Mouse (Mus musculus) hematopoietic stem cell, adult 5-6 weeks (primary cell): ENCODE data around the gene Nsdhl. TPM values are rescaled to one million over a fixed set of nuclear protein-coding genes. Genes with fewer than 3 reads are reported as not detected.

Experiments
- ATAC-seq, 2 experiments: fragments of 125-278 bp in 1 of 2; replicated peaks in 1 of 2; 2 replicates each; pipeline ENCODE4 v1.8.0; 2016 to 2017; ENCODE audit warnings: inconsistent platforms in 2 of 2, mild to moderate bottlenecking in 2 of 2, moderate number of reproducible peaks in 2 of 2, low read depth in 1 of 2, moderate TSS enrichment in 1 of 2; ENCODE audit not compliant: low FRiP score in 2 of 2, poor library complexity in 2 of 2, severe bottlenecking in 2 of 2, insufficient read depth in 1 of 2, low TSS enrichment in 1 of 2
- total RNA-seq: library from RNA; stranded (forward); fragments of 172-1452, 232-1000 nt; gene quantifications from 2 replicates; pipeline ENCODE4 v1.2.3, GENCODE M21; 2017

The Nsdhl gene
- total RNA-seq: 16.8 and 18.1 TPM in 2 replicates

- ATAC-seq: peak; percentile 99 to 100
Measured at GRCm38 (mm10) chrX:72917884-72918681, at the start of gene Nsdhl, which contains the start of gene Cetn2. Gene Nsdhl (plus strand): TSS chrX:72918557. Gene Cetn2 (minus strand): TSS chrX:72918411.

DNA sequence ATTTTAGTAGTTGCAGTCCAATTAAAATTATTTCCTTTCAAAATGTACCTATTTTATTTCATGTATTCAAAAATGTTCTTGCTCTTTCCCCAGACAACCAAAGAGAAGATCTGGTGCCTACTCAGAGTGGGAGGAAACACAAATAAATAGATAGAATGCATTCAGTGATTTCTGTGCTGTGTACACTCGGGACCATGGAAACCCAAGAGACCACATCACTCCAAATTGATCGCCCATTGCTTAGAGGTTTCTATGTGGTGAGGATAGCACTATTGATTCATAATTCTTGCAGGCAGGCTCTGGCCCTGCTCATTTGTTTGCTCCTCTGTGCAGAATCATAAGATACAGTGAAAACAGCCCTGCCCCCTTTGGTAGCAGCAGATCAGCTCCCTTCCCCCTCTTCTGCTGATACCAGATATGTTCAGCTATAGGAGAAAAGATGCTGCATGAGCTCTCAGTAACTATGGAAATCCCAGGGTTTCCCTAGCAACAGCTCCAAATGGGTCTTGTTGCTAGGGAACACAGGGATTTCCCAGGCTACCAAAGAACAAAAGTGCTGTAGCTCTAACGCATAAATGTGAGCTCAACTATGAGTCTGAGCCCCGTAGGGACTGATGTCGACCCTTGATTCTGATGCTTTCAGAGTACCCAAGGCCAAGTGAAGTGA is 22.8 kb upstream of the Nsdhl start:
- no peak for ATAC-seq

DNA sequence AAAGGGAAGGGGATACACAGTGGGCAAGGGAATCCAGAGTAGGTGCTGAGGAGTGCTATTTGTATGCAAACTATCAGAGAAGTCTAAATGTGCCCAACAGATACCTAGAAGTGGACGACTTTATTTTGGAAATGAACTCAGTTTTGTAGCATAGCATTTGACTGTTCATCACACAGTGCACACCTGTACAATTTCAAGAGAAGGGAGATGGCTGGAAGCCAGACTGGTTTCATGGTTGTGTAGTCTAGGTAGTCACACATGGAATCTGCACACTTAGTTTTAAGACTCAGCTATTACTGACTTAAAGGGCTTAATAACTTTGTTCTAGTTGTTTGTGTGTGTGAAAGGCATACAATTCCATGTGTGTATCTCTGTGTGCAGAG is 22.3 kb upstream of the Nsdhl start:
- ATAC-seq: no peak

DNA sequence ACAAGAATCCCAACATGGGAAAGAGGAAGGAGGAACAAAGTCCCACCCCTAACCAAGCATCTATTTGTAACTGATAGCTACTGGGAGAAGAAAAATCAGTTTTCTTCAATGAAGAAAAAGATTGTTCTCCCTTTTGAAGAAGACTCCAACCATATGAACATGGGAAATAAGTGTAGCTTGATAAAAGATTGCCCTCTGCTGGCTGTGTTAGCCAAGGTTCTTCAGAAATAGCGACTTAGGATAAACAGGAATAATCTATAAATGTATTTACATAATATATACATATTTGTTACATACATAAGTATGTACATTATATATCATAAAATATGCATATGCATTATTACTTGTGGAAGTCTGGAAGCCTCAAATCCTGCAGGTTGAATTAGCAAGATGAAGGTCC is 15.8 kb upstream of the Nsdhl start:
- ATAC-seq: no peak

DNA sequence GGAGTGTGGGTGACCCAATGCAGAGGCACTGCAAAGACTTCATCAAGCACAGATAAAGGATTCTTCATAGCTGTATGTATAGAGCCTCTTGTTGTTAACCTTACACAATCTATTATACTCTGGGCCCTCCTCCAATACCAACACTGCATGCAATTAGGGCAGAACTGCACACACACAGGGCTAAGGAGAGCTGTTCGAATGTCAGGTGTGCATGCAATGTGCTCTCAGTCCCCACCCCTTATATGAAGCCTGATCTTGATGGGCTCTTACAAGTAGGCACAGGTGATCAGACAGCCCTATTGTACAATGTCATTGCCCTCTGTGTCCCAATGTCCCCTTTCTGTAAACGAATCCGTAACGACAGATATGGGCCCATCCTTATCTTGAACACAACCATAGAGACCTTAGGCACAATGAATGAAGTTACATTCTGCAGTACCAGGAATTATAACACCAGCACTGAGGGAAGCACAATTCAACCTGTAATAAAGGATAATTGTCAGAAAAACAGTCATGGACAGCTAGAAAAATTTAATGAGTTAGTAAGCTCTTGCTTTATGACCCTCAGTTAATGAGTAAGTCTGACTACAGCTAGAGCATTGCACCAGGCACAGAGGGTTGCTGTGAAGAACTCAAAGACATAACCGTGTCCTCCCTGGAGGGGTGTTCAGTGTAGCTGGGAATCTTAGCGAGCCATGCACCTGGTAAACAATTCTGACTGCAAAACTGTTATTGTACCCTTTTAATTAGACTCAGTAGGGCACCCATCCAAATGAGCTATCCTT is 10.5 kb upstream of the Nsdhl start:
- no peak for ATAC-seq

- no peak for ATAC-seq
Measured at GRCm38 (mm10) chrX:72908404-72908741, 10.0 kb upstream of the Nsdhl start.

- ATAC-seq: no peak
Measured at GRCm38 (mm10) chrX:72911611-72912010, 6.7 kb upstream of the Nsdhl start.

DNA sequence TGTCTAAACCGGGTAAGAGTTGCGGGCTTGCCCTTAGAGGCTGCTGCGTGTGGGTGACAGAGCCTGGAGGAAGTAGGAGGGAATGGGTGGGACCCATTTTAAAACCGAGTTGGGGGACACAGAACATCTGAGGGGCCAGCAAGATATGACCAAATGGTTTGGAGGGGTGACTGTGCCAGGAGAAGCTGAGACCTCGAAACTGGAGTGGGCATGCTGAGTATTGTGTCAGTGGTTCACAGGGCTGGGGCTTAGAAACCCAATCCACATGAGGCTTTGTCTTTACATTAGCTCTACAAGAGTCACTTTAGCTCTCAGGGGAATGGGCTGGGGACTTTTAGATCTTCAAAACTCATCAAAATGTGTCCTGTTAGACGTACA is 314 bp downstream of the Nsdhl start:
- no peak for ATAC-seq

DNA sequence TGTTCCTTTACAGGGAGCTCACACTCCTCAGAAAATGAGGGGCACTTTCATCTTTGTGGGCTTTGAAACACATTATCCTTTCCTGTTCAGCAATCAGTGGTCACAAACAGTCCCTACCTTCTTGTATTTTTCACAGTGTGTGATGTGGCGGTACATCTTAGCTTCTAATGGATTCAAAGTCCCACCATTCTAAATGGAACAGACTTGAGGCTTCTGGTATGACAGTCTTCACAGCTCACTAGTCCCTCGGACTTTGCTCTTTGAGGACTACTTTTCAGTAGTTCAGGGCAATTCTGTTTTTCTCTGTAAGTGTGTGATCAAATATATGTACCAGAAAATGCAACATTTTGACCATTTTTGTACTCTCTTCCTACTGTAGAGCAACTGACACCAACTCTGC is 3.0 kb downstream of the Nsdhl start:
- no peak for ATAC-seq

DNA sequence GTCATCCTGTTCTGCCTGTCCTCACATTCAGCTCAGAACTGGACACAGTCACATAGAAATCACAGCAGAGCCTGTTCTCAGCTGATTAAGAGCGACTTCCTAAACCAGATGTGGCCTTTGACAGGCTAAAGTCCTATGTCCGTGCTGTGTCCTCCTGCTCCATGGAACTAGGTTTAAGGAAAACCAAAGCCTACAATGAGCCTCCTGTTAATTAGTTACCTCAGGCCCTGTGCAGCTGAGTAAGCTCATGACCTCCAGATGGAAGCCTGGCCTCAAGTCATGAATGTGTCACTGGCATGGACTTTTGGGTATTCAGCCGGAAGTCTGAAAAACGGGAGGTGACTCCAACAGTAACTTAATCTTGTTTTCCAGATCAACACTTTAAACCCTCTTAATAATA is 35.1 kb downstream of the Nsdhl start:
- no peak for ATAC-seq

DNA sequence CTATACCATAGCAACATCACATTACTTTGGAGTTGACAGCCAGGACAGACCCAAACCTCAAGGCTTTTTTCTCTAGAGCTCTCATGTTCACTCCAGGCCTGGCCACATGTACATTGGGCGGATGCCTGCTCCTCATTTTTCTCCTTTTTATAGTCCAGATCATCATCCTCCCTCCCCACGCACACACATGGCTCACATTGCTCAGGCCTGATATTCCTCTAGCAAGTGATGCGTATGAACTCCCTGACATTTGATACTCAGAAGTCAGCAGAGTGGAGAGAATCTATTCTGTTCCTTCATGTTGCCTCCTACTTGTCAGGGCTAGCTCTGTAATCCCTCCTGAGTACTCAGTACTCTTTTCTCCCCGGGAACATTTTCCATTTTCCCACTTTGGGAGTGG is 38.1 kb downstream of the Nsdhl start:
- ATAC-seq: no peak

- no peak for ATAC-seq
Measured at GRCm38 (mm10) chrX:72960431-72960830, 42.1 kb downstream of the Nsdhl start.

DNA sequence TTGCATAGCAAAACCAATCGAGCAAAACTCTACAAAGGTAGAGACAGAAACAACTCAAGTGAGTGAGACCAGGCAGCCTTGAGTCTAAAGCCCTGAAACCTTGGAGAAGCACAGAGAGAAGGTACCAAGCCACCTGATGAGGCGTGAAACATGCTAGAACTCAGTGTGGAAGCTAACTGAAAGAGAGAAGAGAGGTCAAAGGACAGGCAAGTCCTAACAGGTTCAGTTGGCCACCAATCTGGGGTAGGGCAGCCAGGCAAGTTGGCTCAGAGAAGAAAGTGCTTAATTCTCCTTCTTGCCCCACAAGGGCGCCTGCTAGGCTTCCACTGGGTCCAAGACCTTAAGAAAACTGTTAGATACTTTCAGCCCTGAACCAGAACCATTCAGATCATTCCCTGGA is 43.2 kb downstream of the Nsdhl start:
- ATAC-seq: no peak

GRCm38 (mm10) chrX:72962743-72963142 is 44.4 kb downstream of the Nsdhl start:
- ATAC-seq: no peak

DNA sequence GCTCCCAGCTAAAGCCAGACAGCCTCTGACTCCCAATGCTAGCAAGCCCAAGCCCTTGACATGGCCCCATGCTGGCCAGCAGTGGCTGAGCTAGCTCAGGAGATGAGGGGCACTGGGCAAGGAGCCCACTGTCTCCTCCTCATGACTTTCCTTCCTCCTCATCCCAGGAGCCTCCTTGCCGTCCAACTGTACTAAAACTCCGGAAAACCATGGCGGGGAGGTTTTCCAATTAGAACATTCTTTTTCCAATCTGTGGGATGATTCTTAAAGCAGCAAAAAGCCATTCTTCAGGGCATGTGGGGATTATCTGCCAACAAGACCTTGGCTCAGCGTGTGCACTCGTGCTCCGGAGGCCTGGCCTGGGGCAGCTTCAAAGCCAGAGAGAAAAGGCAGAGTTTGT is 64.5 kb downstream of the Nsdhl start:
- no peak for ATAC-seq

DNA sequence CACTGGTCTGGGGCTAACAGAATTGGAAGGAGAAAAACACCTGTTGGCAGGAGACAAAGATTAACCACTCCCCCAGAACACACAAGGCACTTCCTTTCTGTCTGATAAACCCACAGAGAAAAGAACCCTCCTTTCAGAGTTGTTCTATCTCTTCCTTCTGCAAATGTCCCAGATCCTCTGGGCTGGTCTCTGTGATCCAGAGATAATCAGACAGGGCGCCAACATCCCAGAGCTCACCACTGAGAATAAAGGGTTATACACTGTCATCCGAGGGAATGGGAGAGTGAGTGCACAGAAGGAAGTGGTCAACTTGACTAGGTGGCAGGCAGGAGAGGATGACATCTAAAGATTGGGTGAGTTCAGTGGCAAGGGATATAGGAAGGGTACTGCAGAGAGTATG is 67.2 kb downstream of the Nsdhl start:
- no peak for ATAC-seq

DNA sequence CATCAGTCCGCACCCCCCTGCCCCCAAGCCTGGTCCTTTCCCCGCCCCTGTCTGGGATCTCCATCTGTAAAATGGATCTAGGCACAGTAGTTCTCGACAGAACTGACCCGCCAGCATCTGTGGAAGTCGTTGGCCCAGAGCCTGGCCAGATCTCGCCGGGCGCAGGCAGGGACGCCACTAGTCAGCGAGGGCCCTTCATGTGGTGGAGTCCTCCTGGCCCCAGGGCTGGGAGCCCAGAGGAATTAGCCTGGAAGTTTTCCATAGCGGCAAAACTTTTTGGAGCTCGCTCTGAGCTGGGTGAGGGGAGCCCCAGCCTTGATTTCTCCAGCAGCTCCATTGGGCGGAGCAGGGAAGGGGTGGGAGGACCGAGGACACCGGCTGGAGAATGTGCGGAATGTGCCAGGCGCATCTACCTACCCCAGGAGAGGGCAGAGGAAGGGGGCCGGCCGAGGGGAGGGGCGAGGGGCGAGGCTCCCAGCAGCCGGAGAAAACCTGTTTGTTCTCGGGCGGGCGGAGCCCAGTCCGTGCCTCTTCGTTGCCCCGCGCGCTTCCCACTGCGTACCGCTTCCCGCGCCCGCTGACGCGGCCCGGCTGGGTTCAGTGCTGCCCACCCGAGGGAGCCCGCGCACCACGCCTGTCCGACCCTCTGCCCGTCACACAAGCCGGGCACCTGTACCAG is 68.6 kb downstream of the Nsdhl start, which contains the start of gene Zfp185:
Gene Zfp185, plus strand, starts transcription at position 499 of the 679 bp plus-strand sequence.
- ATAC-seq: peak; percentile 44 to 51; a peak in 2 of 4 replicates

GRCm38 (mm10) chrX:72987520-72987905 is 69.2 kb downstream of the Nsdhl start:
- no peak for ATAC-seq
